Mouse (Mus musculus) testis, adult 2 months (tissue): ENCODE data around the gene Foxn3.

Experiments used
- CTCF ChIP-seq: fragments of 200-500 bp; IDR thresholded peaks from 2 replicates; pipeline ENCODE4 v1.5.1; 2012; ENCODE audit warnings: low read depth, mild to moderate bottlenecking, inconsistent platforms, low read length, moderate library complexity; ENCODE audit not compliant: control insufficient read depth, insufficient read depth, insufficient replicate concordance
- POLR2A ChIP-seq: fragments of 200-500 bp; IDR thresholded peaks from 2 replicates; pipeline ENCODE4 v1.6.1; 2012; ENCODE audit warnings: low read depth, mild to moderate bottlenecking, inconsistent platforms, low read length, moderate library complexity; ENCODE audit not compliant: control insufficient read depth

GRCm38 (mm10) chr12:99335628-99336027, 227.8 kb downstream of the Foxn3 start:
- TF ChIP-seq POLR2A: no peak
- TF ChIP-seq CTCF: no peak
